ENCODE assay signal across 11 mouse cellular contexts in genomic region chr19:34441979-34442378, GRCm38 (mm10). TPM values are rescaled to one million over a fixed set of nuclear protein-coding genes. Genes with fewer than 3 reads are reported as not detected.
DNase-seq lines count a peak whose midpoint lies in the region; ATAC-seq and TF ChIP-seq lines count a peak whose summit lies in the region.
"Had no signal": no experiment of that assay in that cellular context is flagged by ENCODE, and none has a peak within 500 bp of the region (broad histone marks: within the 10 kb centered on the region; RNA-seq: fewer than 3 reads in every experiment).

No protein-coding gene starts in this region.

- peak; percentile 35 to 85 for DNase-seq in adrenal gland, adult (ENCODE audit: inconsistent age in 2 of 2, low spot score in 1 of 2)
- DNase-seq in adrenal gland, postnatal 4 days (ENCODE audit: low spot score in 2 of 2), result no peak
- peak; percentile 18 to 61 for DNase-seq in urinary bladder, adult 18-20 months (ENCODE audit: low spot score in 2 of 2)
- DNase-seq in urinary bladder, adult 2 months (ENCODE audit: low spot score), result no peak
- peak; percentile 43 for DNase-seq in liver, postnatal 0 days
- DNase-seq in yolk sac, embryonic 10.5 days (ENCODE audit: low spot score), result peak; percentile 6
- no peak for DNase-seq in forebrain, embryonic 14.5 days (ENCODE audit: low spot score)
- no peak for DNase-seq in testis, postnatal 14 days (ENCODE audit: low spot score)
- DNase-seq: thymus, adult 18-20 months had no signal

- no peak; the same call in 1 of the 2 replicates for TF ChIP-seq EP300 in liver, postnatal 0 days (IDR thresholded peaks at IDR 0.05; ENCODE audit: low read depth)

- ATAC-seq in liver, postnatal 0 days, result peak; percentile 57
- no peak for ATAC-seq in forebrain, embryonic 14.5 days

- no peak overlapping the region for H3K4me2 ChIP-seq in liver, postnatal 0 days (ENCODE audit: low read depth, low read length)
- no peak overlapping the region for H3K4me2 ChIP-seq in forebrain, embryonic 14.5 days (ENCODE audit: low read length)
- H3K4me2 ChIP-seq: hindbrain, embryonic 15.5 days had no signal

- H3K27me3 ChIP-seq in liver, postnatal 0 days (ENCODE audit: insufficient read depth, low read length), result no peaks in the 10 kb centered on the region
- no peaks in the 10 kb centered on the region for H3K27me3 ChIP-seq in forebrain, embryonic 14.5 days (replicated peaks; ENCODE audit: control insufficient read depth, insufficient read depth, low read length)
- H3K27me3 ChIP-seq: hindbrain, embryonic 15.5 days had no signal

- WGBS in liver, postnatal 0 days (ENCODE audit: insufficient replicate concordance), result 51% methylated on average over 2 of the region's 2 CpGs
- 85% methylated on average over 2 of the region's 2 CpGs for WGBS in forebrain, embryonic 14.5 days

- H3K27ac ChIP-seq in liver, postnatal 0 days (ENCODE audit: low read depth), result no peak overlapping the region
- no peak overlapping the region for H3K27ac ChIP-seq in forebrain, embryonic 14.5 days (ENCODE audit: low read depth, low read length)
- H3K27ac ChIP-seq: hindbrain, embryonic 15.5 days; midbrain, embryonic 10.5 days had no signal

- no peak overlapping the region for H3K9ac ChIP-seq in liver, postnatal 0 days (replicated peaks)
- no peak overlapping the region for H3K9ac ChIP-seq in forebrain, embryonic 14.5 days (ENCODE audit: low read length)
- H3K9ac ChIP-seq: hindbrain, embryonic 15.5 days had no signal

- no peak overlapping the region for H3K4me3 ChIP-seq in liver, postnatal 0 days (ENCODE audit: low read depth, low read length)
- H3K4me3 ChIP-seq in forebrain, embryonic 14.5 days (ENCODE audit: low read depth, low read length), result no peak overlapping the region
- H3K4me3 ChIP-seq: hindbrain, embryonic 15.5 days; midbrain, embryonic 10.5 days had no signal

- no peaks in the 10 kb centered on the region for H3K36me3 ChIP-seq in liver, postnatal 0 days (replicated peaks; ENCODE audit: insufficient read depth, low read length)
- no peaks in the 10 kb centered on the region for H3K36me3 ChIP-seq in forebrain, embryonic 14.5 days (ENCODE audit: control insufficient read depth, insufficient read depth, low read length)
- H3K36me3 ChIP-seq: hindbrain, embryonic 15.5 days; midbrain, embryonic 10.5 days had no signal

- peaks cover 4% of the 10 kb centered on the region; the same call in 1 of the 2 replicates for H3K4me1 ChIP-seq in liver, postnatal 0 days (ENCODE audit: insufficient read depth)
- H3K4me1 ChIP-seq in forebrain, embryonic 14.5 days (ENCODE audit: control insufficient read depth, insufficient read depth, low read length), result no peaks in the 10 kb centered on the region
- H3K4me1 ChIP-seq: hindbrain, embryonic 15.5 days; midbrain, embryonic 10.5 days had no signal

- TF ChIP-seq CTCF in liver, postnatal 0 days (IDR thresholded peaks at IDR 0.05; ENCODE audit: low read depth), result no peak

- no peaks in the 10 kb centered on the region for H3K9me3 ChIP-seq in liver, postnatal 0 days (ENCODE audit: low read length)
- H3K9me3 ChIP-seq in forebrain, embryonic 14.5 days (replicated peaks; ENCODE audit: control insufficient read depth, low read length), result no peaks in the 10 kb centered on the region
- H3K9me3 ChIP-seq: hindbrain, embryonic 15.5 days; midbrain, embryonic 10.5 days had no signal

RNA-seq across cellular contexts. Expression of gene Ch25h, which starts 33.0 kb away (rescaled TPM):
- not detected for total RNA-seq in adrenal gland, postnatal 4 days (2021)
- 6.3 and 6.7 TPM in 2 replicates for polyA plus RNA-seq in urinary bladder, adult 2 months (2012; rRNA removed)
- polyA plus RNA-seq in liver, postnatal 0 days (2015; fragmentation: Nextera tagmentation; extraction: Ambion mirVana), result 0.07 TPM in 1 of 2 replicates, not detected in the other
- 0.24 and 0.31 TPM in 2 replicates for polyA plus RNA-seq in forebrain, embryonic 14.5 days (2014; fragmentation: Nextera tagmentation; extraction: Ambion mirVana)

Comparison
In these comparisons a context has a peak if more than half of its experiments do, and no peak if none do; other contexts are left out.
1. DNase-seq: peak in adrenal gland, adult (2 of 2), urinary bladder, adult 18-20 months (2 of 2), liver, postnatal 0 days (single experiment) and yolk sac, embryonic 10.5 days (single experiment); none in adrenal gland, postnatal 4 days (0 of 2), urinary bladder, adult 2 months (single experiment), forebrain, embryonic 14.5 days (single experiment) and testis, postnatal 14 days (single experiment).